Mouse (Mus musculus): Measurements from ENCODE around the gene Zfp445. TPM values are rescaled to one million over a fixed set of nuclear protein-coding genes. Genes with fewer than 3 reads are reported as not detected.
"Not testable (repeated sequence)": the region's sequence is repeated elsewhere in the genome, so short reads cannot be mapped to it uniquely, and the experiment has no call there.

Gene Zfp445
- polyA plus RNA-seq (2012; rRNA removed): 66.7 and 67.3 TPM in 2 replicates

DNA sequence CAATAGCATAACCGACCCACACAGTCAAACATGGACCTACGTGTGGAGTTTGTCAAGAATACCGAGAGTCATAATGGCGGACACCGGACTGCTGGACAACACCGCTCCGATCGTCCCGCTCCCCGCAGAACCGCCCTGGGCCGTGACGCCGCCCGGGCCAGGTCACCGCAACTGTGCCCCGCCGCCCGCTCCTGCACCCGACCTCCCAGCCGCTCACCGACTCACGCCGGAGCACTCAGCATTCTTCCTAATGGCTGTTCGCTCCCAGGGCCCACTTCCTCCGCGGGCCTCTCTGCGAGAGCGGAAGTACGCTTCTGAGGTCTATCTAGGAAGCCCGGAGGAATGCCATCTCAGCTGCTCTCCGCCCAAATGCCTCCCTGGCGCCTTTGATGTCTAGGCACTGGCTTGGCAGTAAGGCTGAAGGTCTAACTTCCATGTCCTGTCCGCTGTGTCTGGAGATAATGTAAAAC, at the start of gene Zfp445:
Gene Zfp445, minus strand, starts transcription at position 310 of the 470 bp plus-strand sequence.
- DNase-seq (ENCODE audit: low spot score): peak; percentile 67

DNA sequence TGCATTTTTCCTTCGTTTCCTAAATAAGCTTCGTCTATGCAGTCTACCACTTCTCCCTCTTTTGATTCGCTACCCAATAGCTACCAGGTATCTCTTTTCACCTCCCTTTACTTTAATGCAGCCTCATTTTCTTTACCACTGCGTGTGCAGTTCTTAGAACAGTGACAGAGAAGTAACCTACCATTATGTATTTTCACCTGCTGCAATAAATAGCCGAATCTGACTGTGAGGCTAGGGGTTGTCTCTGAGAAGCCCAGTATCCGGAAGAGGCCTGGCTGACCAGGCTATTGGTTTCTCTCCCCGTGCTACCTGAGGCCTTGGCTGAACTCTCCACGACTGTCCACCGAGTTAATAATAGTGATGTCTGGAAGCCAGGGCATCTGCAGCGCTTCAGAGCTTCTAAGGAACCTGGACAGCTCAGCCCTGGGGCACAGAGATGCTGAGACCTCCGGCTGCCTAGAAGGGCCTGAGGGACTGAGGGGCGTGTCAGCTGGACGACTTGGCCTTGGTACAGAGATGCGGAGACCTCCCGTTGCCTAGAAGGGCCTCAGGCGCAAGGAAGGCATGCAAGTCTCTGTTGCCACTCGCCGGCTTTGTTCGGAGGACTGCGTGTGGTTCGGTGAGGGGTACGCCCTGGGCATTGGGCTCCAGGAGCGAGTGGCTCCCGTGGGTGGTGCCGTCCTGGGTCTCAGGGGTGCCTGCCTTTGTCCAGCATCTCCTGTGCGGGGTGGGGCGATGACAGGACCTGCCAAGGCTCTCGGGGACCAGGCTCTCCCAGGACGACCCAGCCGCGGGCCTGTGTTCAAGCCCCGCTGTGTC, 37.1 kb upstream of the Zfp445 start:
- peak; percentile 32 for DNase-seq (ENCODE audit: low spot score)

DNA sequence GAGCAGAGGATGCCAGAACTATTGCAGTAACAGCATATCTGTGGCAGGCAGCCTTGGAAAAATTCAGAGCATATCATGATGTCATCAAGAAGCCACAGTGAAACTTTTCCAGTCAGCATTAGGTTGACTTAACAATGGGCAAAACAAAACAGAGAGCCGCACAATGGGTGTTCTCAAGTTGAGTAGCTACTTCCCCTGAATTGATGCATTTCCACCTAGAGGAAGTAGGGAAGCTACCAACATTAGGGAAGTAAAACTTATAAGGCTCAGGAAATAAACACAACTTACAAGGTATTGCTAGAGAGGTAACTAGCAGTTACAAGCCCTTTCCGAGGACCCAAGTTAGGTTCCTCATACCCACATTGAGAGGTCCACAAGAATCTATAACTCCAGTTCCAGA, 35.2 kb upstream of the Zfp445 start:
- DNase-seq (ENCODE audit: low spot score): no peak

DNA sequence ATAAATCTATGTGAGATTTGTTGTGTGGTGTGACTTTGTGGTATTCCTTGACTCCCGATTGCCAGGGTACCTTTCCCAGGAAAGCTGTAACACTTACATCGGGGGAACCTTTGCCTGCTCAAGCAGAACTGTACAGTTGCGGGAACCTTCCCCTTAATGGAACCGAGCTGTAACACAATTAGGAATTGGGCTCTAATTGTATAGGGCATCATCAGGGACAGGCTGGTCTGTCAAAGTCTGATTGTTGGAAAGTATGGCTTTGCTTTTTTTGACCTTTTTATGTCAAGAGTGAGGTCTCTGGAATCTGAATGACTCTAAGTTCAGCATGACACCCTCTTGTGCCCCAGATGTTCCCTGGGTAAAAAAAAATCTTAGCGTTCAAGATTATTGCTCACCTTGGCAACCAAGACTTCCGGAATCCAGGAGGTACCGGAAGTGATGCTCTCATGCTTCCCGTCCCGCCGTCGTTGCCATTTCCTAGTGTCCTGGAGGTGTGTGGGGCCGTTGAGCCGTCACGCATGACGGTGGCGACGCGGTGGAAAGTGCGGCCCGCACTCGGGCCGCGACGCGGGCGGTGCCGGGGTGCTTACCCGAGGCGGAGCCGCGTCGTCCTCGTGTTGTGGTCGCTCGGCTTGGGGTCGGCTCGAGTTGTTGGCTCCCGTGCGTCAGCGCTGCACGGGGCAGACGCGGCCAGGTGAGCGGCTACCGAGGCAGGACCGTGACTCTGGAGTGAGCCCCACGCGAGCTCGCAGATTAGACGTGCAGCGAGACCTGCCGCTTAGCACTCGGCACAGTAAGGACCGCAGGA, 20.8 kb upstream of the Zfp445 start:
- DNase-seq (ENCODE audit: low spot score): peak; percentile 34

DNA sequence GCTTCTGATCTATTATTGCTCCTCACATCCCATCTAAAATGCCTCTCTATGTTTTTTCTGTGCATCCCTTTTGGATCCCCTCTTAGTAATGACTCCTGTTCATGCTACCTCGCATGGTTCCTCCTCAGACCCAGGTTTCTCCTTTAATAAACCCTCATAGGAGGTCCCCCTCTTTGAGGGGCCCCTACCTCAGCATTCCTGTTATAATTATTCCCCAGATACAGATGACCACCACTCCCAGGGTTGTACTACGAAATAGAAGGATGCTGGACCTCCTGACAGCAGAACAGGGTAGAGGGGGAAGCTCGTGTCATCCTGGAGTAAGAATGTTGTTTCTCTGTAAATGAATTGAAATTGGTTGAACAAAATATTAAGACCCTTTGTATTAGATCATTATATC, 19.6 kb upstream of the Zfp445 start, which contains the start of gene Zkscan7:
Gene Zkscan7, plus strand, starts transcription at position 301 of the 400 bp plus-strand sequence.
- DNase-seq (ENCODE audit: low spot score): no peak

DNA sequence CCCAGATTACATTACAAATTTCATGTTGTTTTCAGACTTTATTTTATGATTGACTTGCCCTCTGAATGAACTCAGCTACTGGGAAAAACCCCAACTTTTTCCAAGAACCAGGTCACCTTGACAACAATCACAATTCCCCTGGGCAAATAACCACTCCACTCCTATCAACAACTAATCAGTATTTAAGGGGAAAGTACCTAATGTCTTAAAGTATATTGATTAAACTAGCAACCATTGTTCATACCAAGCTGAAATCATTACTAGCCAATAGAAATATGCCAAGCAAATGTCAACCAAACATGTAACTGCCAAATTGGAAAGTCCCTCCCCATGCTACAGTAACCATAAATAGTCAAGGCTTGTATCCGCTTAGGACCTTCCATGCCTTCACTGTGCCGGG, 9.3 kb upstream of the Zfp445 start:
- no peak for DNase-seq (ENCODE audit: low spot score)

DNA sequence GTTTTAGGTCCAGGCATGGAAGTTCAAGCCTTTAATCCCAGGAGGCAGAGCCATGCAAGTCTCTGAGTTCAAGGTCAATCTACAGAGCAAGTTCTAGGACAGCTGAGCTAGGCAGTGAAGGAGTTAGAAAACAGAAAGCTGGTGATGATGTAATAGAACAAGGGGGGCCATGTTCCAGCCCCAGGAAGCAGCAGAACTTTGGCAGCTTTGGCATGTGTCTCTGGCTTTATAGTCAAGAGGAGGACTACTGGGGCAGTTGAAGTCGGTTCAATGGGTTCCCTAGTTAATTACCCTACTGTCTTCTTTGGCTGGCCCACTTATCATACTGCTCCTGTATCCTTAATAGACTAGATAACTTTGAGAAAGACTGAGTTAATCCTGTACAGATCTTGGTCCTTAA, 8.8 kb upstream of the Zfp445 start:
- DNase-seq (ENCODE audit: low spot score): no peak

DNA sequence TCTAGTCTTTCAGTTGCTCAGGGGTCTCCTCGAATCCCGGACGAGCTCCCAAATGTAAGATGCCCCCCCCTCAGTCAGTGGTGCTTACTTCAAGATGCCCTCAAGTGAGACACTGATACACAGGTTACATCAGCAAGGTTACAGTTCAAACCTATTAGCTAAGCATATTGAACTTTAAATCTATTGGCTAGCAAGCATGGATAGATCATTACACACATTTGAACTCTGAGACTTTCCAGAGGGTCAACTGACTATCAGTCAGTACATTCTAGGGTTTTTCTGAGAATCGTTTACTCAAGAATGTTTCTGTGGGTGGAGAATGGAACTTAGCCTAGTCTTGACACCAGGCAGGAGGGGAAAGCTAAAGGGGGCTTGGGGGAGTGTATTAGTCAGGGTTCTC, 6.8 kb upstream of the Zfp445 start:
- DNase-seq (ENCODE audit: low spot score): no peak

DNA sequence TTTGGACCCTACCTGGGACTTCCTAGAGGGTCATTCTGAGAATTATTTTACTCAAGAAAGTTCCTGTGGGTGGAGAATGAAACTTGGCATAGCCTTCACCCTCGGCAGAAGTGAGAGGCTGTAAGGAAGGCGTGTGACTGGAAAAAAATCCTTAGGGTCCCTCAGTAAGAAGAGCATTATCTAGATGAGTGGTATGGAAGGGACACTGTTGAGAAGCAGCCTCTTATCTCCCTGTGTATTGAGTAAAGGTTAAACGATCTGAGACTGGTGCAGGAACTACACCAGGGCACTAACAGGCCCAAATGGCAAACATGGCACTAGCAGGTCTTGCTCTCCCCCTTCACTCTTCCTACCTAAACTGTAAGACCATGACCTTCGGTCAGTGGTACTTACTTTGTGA, 386 bp upstream of the Zfp445 start:
- no peak for DNase-seq (ENCODE audit: low spot score)

DNA sequence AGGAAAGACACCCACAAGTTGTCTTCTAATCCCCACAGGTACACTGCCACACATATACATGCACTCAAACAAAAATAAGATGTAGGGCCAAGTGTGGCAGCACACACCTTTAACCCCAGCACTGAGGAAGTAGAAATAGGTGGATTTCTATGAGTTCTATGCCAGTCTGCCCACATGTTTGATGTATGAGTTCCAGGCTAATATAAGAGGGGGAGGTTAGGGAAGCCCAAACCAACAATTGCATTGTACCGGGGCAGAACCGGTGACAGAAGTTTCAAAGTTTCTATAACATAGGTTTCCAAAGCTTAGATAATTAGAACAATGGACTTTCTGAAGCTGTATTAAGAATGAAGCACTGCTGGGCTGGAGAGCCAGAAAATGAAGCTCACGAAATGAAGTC, 958 bp downstream of the Zfp445 start:
- no peak for DNase-seq (ENCODE audit: low spot score)

DNA sequence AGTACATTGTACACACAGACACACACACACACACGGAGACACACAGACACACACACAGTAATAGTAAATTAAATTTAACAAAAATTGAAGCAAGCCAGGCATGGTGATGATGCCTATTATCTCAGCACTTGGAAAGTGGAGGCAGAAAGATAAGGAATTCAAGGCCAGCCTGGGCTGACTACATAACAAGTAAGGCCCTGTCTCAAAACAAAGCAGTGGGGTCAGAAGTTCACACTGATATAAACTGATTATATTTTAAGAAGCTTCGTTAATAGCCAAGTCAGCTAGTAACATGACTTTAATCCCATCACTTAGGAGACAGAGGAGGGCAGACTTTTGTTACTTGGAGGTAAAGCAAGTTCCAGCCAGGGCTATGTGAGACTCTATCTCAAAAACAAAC, 2.1 kb downstream of the Zfp445 start:
- no peak for DNase-seq (ENCODE audit: low spot score)

DNA sequence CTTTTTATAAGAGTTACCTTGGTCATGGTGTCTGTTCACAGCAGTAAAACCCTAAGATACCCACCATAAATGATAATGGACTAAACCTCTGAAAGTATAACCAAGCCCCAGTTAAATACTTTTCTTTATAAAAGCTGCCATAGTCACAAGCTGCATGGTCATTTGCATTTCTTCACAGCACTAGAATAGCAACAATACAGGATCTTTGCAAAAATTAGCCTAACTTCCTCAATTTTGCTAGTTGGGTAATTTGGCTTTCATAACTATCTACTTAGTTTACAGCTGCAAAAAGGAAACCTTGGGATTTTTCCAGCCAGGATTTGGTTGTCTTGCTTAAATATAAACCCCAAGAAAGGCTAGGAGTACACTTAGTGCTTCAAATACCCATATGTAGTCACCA, 5.1 kb downstream of the Zfp445 start:
- no peak for DNase-seq (ENCODE audit: low spot score)

DNA sequence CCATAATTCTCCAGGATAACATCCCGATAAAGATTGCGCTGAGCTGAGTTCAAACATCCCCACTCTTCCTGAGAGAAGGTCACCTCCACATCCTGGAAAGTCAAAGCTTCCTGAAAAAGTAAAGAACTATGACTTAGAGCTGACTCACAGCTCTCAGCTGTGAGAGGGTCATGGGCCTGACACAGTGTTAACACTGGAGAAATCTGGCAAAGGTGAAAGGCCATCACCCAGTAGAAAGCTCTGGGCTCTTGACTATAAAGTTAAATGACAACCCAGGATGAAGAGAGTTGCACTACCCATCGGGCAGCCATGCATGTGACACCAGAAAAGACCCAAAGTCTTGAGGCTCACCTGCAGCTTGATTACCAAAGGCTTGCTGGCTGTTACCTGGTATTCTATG, 9.1 kb downstream of the Zfp445 start:
- no peak for DNase-seq (ENCODE audit: low spot score)

DNA sequence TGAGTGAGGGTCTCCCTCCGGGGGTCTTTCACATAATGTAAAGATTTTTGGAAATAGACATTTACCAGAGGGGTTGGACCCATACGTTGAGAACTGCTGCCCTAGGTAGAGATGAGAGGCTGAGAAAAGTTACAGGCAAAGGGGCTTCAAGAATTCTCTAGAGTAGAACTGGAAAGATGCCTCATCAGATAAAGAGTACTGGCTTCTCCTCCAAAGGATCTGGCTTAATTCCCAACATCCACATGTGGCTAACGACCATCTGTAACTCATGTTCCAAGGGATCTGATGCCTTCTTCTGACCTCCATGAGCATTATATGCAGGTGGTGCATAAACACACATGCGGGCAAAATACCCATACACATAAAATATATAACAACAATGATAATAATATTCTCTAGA, 10.2 kb downstream of the Zfp445 start:
- DNase-seq (ENCODE audit: low spot score): no peak

DNA sequence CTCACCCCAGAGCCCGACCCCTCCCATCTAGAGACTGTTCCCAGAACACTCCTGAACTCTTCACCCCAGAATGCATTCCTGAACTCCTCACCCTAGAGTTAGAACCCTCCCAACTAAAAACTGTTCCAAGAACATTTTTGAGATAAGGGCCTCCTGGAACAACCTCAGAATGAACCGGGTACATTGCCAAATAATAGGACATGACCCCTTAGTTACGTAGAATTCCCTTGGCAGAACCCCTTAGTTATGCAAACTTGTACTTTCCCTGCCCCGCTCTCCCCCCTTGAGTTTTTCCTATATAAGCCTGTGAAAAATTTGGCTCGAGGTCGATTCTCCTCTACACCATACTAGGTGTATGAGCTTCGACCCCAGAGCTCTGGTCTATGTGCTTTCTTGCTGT, 10.7 kb downstream of the Zfp445 start:
- DNase-seq (ENCODE audit: low spot score): not testable (repeated sequence)

DNA sequence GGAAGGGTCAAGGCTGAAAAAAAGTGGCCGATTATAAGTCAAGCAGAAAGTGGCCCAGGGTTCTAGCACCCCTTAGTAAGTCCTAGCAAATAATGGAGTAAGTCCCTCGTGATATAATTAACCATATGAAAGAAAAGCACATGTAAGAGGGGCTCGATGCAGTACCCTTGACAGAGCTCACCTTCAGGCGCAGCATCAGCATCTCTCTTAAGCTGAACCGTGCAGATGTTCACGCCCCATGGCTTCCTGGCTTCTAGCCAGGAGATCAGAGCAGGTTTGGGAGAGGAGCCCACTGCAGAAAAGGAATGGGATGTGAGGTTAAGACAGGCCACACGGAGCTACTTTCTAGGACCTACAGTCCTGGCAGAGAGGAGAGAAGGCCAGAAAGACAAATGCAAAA, 11.3 kb downstream of the Zfp445 start:
- no peak for DNase-seq (ENCODE audit: low spot score)

DNA sequence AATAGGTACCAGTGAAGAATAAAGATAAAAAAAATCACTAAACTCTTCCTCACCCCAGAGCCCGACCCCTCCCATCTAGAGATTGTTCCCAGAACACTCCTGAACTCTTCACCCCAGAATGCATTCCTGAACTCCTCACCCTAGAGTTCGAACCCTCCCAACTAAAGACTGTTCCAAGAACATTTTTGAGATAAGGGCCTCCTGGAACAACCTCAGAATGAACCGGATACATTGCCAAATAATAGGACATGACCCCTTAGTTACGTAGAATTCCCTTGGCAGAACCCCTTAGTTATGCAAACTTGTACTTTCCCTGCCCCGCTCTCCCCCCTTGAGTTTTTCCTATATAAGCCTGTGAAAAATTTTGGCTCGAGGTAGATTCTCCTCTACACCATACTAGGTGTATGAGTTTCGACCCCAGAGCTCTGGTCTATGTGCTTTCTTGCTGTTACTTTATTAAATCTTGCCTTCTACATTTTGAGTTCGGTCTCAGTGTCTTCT, 17.9 kb downstream of the Zfp445 start:
- not testable (repeated sequence) for DNase-seq (ENCODE audit: low spot score)

DNA sequence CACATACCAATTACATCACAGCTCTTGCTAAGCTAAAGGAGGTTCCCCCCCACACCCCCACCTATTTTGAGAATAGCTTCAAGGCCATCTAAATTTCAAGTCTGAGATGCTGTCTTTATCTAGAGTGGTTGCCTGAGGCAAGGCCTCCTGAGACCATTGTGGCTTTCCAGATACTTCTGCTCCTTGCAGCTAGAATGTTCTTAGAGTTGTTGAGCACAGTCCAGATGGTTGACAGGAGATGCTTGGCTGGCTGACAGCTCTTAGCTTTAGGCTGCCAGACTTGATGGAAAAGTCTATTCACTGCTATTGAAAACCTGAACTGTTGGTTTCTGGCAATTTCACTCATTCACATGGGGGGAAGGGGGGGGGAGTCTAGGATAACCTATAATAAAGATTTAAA, 19.6 kb downstream of the Zfp445 start:
- DNase-seq (ENCODE audit: low spot score): no peak

DNA sequence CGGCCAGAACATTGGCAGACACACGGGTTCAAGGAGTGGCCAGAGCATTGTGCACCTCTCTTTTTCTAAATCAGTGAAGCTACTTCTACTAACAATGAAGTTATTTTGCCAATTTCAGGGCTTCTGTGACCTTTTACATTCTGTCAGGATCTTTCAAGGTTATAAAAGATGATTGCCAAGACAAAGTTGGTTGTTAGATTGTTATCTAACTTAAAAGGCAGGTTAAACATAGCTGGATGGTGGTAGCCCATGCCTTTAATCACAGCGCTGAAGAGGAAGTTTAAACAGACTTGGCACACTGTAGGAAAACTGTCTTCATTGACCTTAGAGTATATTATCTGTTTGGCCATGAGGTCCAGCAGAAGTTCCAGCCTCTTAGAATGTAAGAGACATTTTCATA, 20.2 kb downstream of the Zfp445 start:
- DNase-seq (ENCODE audit: low spot score): no peak

DNA sequence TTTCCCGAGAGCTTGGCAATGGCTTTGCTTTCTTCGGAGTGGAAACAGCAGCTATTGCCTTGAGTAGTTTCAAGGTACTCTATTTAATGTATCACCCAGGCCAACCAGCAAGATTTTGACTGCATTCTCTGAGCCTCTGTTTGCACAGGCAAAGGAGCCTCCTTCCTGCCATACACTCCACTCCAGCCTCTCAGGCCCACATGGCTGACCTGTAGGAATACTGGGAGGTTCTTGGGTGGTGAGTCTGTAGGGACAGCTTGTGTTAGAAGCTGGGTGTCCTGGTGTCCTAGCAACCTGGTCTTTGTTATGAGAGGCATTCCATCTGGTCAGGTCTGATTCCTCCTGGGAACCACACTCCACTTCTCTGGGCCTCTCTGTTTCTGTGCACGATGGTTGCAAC, 22.0 kb downstream of the Zfp445 start, which contains the start of gene Gm35549:
Gene Gm35549, minus strand, starts transcription at position 276 of the 400 bp plus-strand sequence.
- no peak for DNase-seq (ENCODE audit: low spot score)

DNA sequence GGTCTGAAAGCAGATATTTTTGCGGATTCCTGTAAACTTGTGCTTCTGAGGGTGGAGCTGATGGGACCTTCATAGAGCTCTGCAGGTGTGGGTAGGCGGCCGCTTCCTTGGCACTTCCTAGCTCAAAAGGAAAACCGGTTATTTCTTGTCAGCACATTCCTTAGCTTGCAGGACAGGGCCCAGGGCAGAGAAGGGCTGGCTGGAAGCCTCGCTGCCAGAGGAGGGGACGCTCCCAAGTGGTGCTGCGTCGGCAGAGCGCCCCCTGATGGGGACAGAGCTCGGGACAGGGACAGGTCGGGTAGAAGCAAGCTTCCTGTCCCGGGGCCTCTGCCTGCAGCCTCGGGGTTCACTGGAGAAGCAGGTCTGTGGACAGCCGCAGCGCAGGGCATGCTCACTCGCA, 28.1 kb downstream of the Zfp445 start:
- peak; percentile 36 for DNase-seq (ENCODE audit: low spot score)

DNA sequence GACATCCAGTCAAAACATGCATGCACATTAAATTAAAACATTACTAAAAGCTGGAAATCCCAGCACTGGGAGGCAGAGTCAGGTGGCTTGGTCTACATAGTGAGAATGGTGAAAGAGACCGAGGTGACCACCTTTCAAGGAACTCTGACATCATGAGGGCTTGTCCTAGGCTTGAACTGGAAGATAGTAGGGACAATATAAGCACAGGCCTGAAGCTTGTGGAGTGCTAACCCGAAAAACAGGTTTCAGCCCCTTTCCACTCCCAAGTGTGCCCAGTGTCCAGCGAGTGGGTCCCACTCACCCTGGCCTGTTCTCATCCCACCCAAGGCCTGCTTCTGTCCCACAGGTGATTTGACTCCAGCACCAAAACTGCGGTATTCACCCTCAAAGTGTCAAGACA, 28.6 kb downstream of the Zfp445 start:
- DNase-seq (ENCODE audit: low spot score): no peak

DNA sequence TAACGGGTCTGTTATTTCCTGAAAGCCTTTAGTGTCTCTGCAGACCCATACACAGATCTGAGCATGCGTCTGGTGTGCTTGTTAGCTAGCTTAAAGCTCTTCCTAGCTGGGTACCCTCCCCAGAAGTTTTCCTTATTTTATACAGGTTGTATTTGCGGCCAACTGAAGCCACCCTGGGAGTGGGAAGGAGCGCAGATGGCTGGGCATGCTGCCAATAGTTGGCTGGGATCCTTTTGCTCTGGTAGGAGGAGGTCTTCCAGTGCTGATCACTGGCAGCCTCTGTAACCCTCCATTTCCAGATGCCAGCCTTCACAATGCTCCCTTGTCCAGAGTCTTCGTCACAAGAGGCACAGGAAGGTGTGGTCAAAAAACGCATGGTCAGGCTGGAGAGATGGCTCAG, 29.0 kb downstream of the Zfp445 start:
- DNase-seq (ENCODE audit: low spot score): no peak
